Mouse (Mus musculus): ENCODE data around the gene Tlcd1. TPM values are rescaled to one million over a fixed set of nuclear protein-coding genes. Genes with fewer than 3 reads are reported as not detected.

Gene Tlcd1
- polyA plus RNA-seq, 2 experiments = 44.9 to 69.6 TPM

DNA sequence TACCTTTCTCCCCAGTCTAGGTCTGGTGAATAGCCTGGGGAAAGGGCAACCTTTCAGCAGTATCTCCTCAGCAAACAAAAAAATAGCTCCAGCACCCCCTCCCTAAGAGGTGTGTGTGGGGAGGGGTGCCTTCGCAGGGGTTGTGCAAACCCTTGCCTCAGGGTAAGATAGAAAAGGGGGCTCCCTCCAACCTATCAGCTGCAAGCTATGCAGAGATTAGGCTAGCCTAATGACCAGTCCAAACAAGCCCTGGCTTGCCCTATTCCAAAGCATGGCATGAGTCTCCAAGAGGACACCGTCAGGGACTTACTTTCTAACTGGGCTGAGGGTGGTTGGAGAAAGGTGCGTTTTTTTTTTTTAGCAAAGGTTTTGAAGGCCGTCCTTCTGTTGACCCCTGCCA, 10.3 kb upstream of the Tlcd1 start:
- DNase-seq (ENCODE audit: low read depth in 3 of 3, low spot score in 3 of 3) (no peak), ATAC-seq (ENCODE audit: insufficient read depth) (no peak)
- Histone ChIP-seq H3K4me2 (ENCODE audit: low read depth) (peak overlapping the region; percentile 98), H3K36me3 (replicated peaks; ENCODE audit: control insufficient read depth, insufficient read depth, low read depth) (peaks cover 9% of the 10 kb centered on the region), H3K9ac (replicated peaks) (peak overlapping the region; percentile 95), H3K4me3 (ENCODE audit: insufficient read depth in 1 of 2, low read depth in 2 of 2, low read length in 2 of 2) (peak overlapping the region in 1 of 2 experiments; percentile 93; a peak in 2 of 4 replicates), H3K4me1 (replicated peaks; ENCODE audit: control insufficient read depth in 2 of 2, insufficient read depth in 2 of 2, low read length in 1 of 2) (peaks cover 45 to 50% of the 10 kb centered on the region in 2 experiments), H3K9me3 (ENCODE audit: control insufficient read depth, low read length) (no peaks in the 10 kb centered on the region), H3K27me3 (ENCODE audit: control insufficient read depth, insufficient read depth, low read length) (no peaks in the 10 kb centered on the region), H3K27ac (no peak overlapping the region; the same call in 1 of the 2 replicates)
- 50% methylated on average over 4 of the region's 4 CpGs for WGBS (ENCODE audit: insufficient replicate concordance)
- TF ChIP-seq CTCF (IDR thresholded peaks at IDR 0.05; ENCODE audit: low read depth) = no peak
- no peak for TF ChIP-seq EP300 (IDR thresholded peaks at IDR 0.05; ENCODE audit: low read depth)

DNA sequence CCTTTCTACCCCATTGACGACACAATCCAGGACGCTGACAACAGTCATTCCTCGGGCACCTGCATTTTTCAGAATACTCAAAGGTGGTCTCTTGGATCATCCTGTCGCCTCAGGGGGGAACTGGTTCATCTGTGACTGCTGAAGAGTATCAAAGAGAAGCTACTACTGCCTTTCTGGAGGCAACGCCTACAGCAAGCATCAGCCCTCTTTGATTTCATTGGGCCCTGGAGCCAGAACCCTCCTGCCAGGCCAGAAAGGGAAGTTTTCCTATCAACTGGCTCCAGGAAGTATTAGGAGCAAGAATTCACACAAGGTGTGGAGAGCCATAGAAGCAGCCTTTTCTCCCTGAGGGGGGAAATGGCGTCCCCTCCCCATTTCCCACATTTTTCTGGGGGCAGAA, 9.9 kb upstream of the Tlcd1 start:
- H3K4me1 ChIP-seq (replicated peaks; ENCODE audit: control insufficient read depth in 2 of 2, insufficient read depth in 2 of 2, low read length in 1 of 2) = peaks cover 45 to 50% of the 10 kb centered on the region in 2 experiments
- H3K36me3 ChIP-seq (replicated peaks; ENCODE audit: control insufficient read depth, insufficient read depth, low read depth) = peaks cover 5% of the 10 kb centered on the region
- H3K27ac ChIP-seq = peak overlapping the region; percentile 15; the same call in 1 of the 2 replicates
- peak overlapping the region; percentile 98 for H3K4me2 ChIP-seq (ENCODE audit: low read depth)
- 65% methylated on average over 6 of the region's 6 CpGs for WGBS (ENCODE audit: insufficient replicate concordance)
- H3K4me3 ChIP-seq (ENCODE audit: insufficient read depth in 1 of 2, low read depth in 2 of 2, low read length in 2 of 2) = no peak overlapping the region
- TF ChIP-seq CTCF (IDR thresholded peaks at IDR 0.05; ENCODE audit: low read depth) (no peak), EP300 (IDR thresholded peaks at IDR 0.05; ENCODE audit: low read depth) (no peak)
- ATAC-seq (ENCODE audit: insufficient read depth) = no peak
- no peaks in the 10 kb centered on the region for H3K27me3 ChIP-seq (ENCODE audit: control insufficient read depth, insufficient read depth, low read length)
- no peak for DNase-seq (ENCODE audit: low read depth in 3 of 3, low spot score in 3 of 3)
- H3K9ac ChIP-seq (replicated peaks) = 0 out of 2 replicates have a peak overlapping the region, but pooled peaks have one; percentile 21
- no peaks in the 10 kb centered on the region for H3K9me3 ChIP-seq (ENCODE audit: control insufficient read depth, low read length)

DNA sequence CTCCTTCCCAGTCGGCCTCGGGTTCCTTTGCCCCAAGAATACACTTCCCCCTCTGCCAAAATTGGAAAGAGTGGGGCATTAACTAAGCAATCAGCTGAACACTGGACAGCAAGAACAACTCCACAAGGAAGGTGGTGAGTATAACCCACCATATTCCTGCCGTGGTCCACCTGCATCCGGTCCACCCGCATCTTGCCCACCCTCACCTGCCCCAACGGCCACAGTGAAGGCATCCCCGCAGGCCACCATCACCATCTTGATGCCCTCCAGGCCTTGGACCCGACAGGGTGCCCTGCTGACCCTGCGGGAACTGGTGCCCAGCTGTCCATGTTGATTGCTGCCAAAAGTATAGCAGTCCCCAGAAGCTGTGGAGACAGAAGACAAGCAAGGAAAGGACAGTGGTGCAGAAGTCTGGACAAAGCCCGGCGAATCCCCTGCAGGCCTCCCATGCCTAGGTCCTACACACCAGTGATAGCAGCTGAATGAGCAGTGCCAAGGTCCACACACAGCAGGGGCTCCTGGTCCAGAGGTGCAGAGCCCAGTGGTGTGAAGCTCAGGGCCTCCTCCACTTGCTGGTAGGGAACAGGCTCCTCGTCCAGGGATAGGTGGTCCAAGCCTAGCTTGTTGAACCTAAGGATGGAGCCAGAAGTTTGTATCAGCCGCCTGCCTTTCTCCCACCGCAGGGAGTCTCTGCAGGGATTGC, 9.1 kb upstream of the Tlcd1 start:
- Histone ChIP-seq H3K27me3 (ENCODE audit: control insufficient read depth, insufficient read depth, low read length) (no peaks in the 10 kb centered on the region), H3K9me3 (ENCODE audit: control insufficient read depth, low read length) (no peaks in the 10 kb centered on the region), H3K4me2 (ENCODE audit: low read depth) (peak overlapping the region; percentile 70), H3K9ac (replicated peaks) (no peak overlapping the region; the same call in 1 of the 2 replicates), H3K36me3 (replicated peaks; ENCODE audit: control insufficient read depth, insufficient read depth, low read depth) (no peaks in the 10 kb centered on the region), H3K4me1 (replicated peaks; ENCODE audit: control insufficient read depth in 2 of 2, insufficient read depth in 2 of 2, low read length in 1 of 2) (peaks cover 45 to 48% of the 10 kb centered on the region in 2 experiments), H3K27ac (peak overlapping the region; percentile 71), H3K4me3 (ENCODE audit: insufficient read depth in 1 of 2, low read depth in 2 of 2, low read length in 2 of 2) (no peak overlapping the region)
- no peak for ATAC-seq (ENCODE audit: insufficient read depth)
- no peak for TF ChIP-seq CTCF (IDR thresholded peaks at IDR 0.05; ENCODE audit: low read depth)
- no peak for TF ChIP-seq EP300 (IDR thresholded peaks at IDR 0.05; ENCODE audit: low read depth)
- 84% methylated on average over 14 of the region's 14 CpGs for WGBS (ENCODE audit: insufficient replicate concordance)
- DNase-seq (ENCODE audit: low read depth in 3 of 3, low spot score in 3 of 3) = no peak

DNA sequence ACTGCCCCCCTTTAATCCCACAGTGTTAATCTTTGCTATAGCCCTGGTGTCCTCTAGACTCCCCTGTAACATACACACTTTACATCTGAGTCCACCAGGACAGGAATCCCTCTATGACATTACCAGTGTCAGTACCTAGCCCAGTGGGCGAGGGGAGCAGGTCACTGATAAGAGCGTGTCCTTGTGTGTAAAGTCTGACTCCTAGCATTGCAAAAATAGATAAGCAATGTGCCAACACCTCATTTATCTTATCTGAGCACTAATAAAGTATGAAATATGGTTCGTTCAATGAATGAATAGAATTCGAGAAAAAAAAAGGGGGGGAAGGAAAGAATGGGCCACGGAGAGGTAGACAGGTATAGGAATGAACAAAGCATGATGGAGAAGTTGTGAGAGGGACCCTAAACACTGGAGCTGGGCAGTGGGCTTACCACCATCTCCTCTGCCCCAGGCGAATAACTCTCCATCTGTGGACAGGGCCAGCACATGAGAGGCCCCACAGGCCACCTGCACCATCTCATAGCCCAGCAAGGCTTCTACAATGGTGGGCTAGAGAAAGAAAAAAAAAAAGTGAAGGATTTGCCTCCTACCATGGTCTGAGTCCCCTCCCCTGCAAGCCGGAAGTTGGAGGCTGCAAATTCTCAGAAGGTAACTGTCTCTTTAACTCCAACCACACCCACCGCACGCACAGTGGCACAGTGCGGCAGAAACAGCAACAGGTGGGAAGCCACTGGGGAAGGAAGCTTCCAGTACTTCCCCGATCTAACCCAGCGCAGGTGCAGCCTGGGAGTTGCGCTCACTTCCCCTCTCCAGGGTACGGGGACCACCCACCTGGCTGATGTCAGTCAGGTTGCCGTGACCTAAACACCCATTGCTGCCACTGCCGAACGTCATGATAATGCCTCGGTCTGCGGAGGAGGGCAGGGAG, 7.7 kb upstream of the Tlcd1 start:
- no peak for TF ChIP-seq CTCF (IDR thresholded peaks at IDR 0.05; ENCODE audit: low read depth)
- peak; percentile 80 for TF ChIP-seq EP300 (IDR thresholded peaks at IDR 0.05; ENCODE audit: low read depth)
- ATAC-seq (ENCODE audit: insufficient read depth) (peak; percentile 65), DNase-seq (ENCODE audit: low read depth in 3 of 3, low spot score in 3 of 3) (peak in 2 of 3 experiments; percentile 66 to 70)
- no peaks in the 10 kb centered on the region for H3K9me3 ChIP-seq (ENCODE audit: control insufficient read depth, low read length)
- H3K9ac ChIP-seq (replicated peaks) = peak overlapping the region; percentile 55
- H3K36me3 ChIP-seq (replicated peaks; ENCODE audit: control insufficient read depth, insufficient read depth, low read depth) = no peaks in the 10 kb centered on the region
- WGBS (ENCODE audit: insufficient replicate concordance) = 13% methylated on average over 19 of the region's 19 CpGs
- H3K4me3 ChIP-seq (ENCODE audit: insufficient read depth in 1 of 2, low read depth in 2 of 2, low read length in 2 of 2) = peak overlapping the region; percentile 52 to 69
- H3K4me2 ChIP-seq (ENCODE audit: low read depth) = peak overlapping the region; percentile 70
- H3K27ac ChIP-seq = peak overlapping the region; percentile 71
- H3K4me1 ChIP-seq (replicated peaks; ENCODE audit: control insufficient read depth in 2 of 2, insufficient read depth in 2 of 2, low read length in 1 of 2) = peaks cover 36 to 44% of the 10 kb centered on the region in 2 experiments
- H3K27me3 ChIP-seq (ENCODE audit: control insufficient read depth, insufficient read depth, low read length) = no peaks in the 10 kb centered on the region

Data from liver, embryonic 14.5 days (tissue).